Mouse (Mus musculus) cerebellum, adult 2 months (tissue): ENCODE measurements around the gene Dnaaf2.

Source experiments
- CTCF ChIP-seq: fragments of 200-500 bp; IDR thresholded peaks from 2 replicates; pipeline ENCODE4 v1.5.1; 2011; ENCODE audit warnings: low read depth, mild to moderate bottlenecking, control low read depth, low read length, moderate library complexity, borderline replicate concordance; ENCODE audit not compliant: insufficient read depth
- POLR2A ChIP-seq: fragments of 200-500 bp; IDR thresholded peaks from 2 replicates; pipeline ENCODE4 v1.6.1; 2011; ENCODE audit warnings: low read length, control low read depth, borderline replicate concordance; ENCODE audit not compliant: insufficient read depth

- TF ChIP-seq CTCF (no peak), POLR2A (peak; percentile 72)
Measured at GRCm38 (mm10) chr12:69196444-69197377, 1.5 kb downstream of the Dnaaf2 start, which contains the start of gene Gm49383.
